Mouse (Mus musculus) natural killer cell, adult 2 months (primary cell): ENCODE data around the gene Hist1h2bb.
"Not testable (repeated sequence)": the region's sequence is repeated elsewhere in the genome, so short reads cannot be mapped to it uniquely, and the experiment has no call there.

Source experiments
- DNase-seq, 2 experiments: peaks; one replicate each; pipeline ENCODE4 v3.0.0; 2022; ENCODE audit warnings: low spot score in 2 of 2

Hist1h2bb gene

DNA sequence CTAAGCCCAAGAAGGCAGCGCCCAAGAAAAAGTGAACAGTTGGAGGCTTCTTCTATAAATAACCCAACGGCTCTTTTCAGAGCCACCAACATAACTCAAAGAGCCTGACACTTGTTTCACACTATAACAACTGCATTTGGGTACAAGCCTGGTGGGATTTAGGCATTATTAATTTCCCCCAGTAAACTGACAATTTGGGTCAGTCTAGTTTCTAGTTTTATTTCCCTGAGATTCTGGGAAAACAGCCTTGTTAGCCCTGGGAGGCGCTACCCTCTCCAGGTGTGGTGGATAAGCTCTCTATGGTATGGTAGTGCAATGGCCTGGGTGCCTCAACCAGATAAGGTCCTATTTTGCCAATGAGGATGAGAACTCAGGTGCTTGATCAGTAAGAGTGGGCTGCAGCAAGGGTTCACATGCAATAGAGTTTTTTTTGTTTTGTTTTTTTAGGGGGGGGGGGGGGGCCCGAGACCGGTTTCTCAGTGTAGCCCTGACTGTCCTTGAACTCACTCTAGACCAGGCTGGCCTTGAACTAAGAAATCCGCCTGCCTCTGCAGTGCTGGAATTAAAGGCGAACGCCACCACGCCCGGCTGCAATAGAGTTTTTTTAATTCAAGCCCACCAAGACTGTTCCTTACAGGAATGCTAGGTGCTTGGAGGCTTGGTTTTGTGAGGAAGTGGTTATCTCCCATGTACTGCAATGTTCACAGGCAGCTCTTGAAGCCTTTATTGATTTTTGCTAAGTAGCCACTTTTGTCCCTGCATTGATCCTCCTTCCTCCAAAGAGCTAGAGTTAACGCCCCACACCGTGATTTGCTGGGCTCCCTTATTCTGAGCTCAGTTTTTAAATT, 18.0 kb downstream of the Hist1h2bb start:
- DNase-seq: no peak

DNA sequence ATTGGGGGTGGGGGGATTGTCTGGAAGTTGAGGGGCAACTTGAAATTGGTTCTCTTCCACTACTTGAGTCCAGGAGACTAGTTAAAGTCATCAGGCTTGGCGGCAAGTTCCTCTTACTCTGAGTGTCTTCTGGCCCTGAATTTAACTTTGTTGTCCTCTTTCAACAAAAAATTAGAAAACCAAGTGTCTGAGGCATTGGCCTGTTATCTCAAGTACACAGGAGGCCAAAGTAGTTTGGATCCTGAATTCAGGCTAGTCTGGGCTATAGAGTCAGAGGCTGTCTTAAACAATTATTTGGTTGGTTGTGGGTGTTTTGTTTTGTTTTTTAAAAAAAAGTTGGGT, 18.6 kb downstream of the Hist1h2bb start:
- no peak for DNase-seq

DNA sequence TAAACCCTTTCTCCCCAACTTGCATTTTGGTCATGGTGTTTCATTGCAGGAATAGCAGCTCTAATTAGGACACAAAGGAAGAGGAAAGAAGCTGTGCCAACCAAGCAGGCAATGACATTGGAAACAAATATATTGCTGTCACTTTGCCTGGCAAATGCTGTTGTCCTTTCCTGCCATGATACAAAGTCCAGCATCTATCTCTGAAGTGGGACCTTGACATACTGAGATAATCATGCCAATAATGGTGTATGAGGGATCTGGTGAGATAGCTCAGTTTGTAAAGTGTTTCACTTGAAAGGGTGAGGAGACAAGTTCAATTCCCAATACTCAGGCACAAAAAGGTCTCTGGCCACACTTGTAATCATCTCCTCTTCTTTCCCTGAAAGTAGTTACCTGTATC, 20.2 kb downstream of the Hist1h2bb start:
- DNase-seq: no peak

DNA sequence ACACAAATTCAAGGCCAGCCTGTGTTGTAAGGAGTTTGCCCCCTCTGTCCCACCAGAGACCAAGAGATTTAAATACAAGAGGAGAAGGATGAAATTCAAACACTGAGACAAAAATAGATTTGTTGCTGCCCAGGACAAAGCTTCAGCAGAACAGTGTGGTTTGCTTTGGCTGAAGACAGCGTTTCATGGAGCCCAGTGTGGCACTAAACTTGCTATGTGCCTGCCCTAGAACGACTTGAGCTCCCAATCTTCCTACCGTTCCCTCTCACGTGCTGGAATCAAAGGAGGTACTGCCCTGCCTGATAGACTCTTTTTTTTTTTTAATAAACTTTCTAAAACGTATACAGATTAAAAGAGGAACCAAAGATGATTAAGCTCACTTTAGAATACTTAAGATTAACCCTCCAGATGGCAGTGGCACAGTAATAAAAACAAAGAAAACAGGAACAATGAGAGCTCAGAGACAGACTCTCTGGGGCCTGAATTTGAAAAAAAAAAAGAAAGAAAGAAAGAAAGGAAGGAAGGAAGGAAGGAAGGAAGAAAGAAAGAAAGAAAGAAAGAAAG, 22.4 kb downstream of the Hist1h2bb start:
- DNase-seq: no peak

DNA sequence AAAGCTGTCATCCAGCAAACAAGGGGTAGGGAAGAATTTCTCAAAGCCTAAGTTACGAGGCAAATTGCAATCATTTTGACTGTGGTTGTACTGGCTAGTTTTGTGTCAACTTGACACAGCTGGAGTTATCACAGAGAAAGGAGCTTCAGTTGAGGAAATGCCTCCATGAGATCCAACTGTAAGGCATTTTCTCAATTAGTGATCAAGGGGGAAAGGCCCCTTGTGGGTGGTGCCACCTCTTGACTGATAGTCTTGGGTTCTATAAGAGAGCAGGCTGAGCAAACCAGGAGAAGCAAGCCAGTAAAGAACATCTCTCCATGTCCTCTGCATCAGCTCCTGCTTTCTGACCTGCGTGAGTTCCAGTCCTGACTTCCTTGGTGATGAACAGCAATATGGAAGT, 23.1 kb downstream of the Hist1h2bb start, which contains the start of gene Trim38:
Trim38 (plus strand) TSS at position 301 of the 400 bp plus-strand sequence.
- DNase-seq: not testable (repeated sequence)

DNA sequence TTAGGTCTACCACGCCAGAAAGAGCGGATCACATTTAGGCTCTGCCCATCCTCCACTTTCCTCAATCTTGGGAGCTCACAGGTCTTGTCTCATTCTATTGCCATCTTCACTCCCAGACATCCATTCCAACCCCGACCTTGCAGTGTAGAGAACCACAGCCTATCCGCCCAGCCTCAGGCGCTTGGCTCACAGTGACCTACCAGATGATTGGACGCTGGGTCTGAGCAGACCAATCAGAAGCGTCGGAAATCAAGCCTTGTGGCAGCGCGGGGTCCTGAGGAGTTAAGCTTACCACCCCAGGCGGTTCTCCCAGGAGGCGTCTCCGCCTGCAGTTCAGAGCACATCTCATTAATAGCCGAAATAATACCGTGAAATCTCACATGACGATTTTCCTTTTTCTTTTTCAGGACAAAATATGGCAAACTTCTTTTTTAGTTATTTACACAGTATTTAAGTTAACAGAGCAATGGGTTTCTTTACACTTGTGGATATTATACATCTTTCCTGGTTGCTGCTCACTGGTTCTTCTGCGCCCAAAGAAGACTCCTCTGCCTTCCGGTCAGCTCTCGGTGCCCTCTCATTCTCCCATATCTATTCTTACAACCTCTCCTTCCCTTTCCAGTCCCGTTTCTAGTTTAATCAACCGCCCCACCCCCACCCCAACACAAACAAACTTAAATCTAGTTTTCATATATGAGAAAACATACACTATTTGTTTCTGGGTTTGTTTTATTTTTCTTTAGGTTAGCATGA, 26.2 kb downstream of the Hist1h2bb start:
- no peak for DNase-seq

DNA sequence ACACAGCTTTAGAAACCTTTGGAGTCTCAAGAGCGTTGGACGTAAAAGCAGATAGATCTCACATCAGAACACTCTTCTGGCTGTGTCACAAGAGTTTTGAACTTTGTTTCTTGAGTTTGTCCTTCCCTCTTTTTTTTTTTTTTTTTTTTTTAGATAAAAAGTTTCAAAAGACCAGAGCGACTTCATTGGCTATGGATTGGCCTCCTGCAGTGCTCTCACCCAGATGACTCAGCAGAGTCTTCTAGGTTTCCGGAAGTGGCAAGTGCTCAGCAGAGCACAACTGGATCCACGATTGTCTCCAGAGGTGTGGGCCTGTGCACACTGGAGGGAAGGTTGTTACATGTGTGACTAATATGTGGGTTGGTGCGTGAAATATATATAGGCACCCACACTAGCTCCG, 31.8 kb downstream of the Hist1h2bb start:
- no peak for DNase-seq

DNA sequence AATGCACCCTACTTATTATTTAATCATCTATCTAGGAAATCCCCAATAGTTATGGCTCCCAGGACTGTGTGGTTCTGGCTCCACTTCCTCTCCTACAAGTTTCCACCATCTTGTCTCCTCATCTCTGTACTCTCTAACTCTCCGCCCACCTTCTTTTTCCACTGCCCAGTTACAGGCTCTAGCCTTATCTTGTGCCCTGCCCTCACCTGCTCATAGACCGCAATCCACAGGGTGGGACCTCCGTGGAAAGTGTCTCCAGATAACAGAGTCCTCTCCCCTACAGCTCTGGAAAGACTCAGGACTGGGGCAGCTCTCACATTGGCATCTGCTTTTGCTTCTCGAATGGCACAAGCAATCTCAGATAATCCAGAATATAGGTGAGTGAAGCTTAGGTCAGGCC, 32.5 kb downstream of the Hist1h2bb start:
- DNase-seq: no peak

DNA sequence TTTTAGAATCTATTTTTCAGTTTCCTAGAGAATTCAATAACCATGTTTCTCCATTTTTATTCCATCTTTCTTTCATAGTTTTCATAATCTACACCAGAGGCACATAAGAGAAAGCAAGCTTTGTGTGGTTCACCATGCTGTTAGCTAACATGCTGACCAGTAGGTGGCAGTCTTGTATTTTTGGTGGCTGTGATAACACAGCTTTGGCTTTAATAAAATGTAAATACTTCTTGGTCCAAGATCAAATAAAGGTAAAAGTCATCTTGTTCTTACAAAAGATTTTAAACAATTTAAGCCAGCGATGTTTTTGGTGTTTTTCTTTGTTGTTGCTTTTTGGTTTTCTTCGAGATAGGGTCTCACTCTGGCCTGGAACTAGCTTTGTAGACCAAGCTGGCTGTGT, 46.0 kb downstream of the Hist1h2bb start:
- peak; percentile 31 to 49 for DNase-seq
